Mouse (Mus musculus) gastrocnemius, adult 8-10 months (tissue): ENCODE measurements around the gene Ankrd44. TPM values are rescaled to one million over a fixed set of nuclear protein-coding genes. Genes with fewer than 3 reads are reported as not detected.

Experiments
- DNase-seq, 2 experiments: peaks; one replicate each; pipeline ENCODE4 v3.0.0; 2022; ENCODE audit warnings: low spot score in 2 of 2
- total RNA-seq, 4 experiments: library from RNA; stranded (reverse); gene quantifications; 2 replicates each; pipeline ENCODE4 v1.2.4; 2022

Gene Ankrd44
- total RNA-seq, 4 experiments from 2014 or later, result 4.0 to 6.9 (median 5.7) TPM

GRCm38 (mm10) chr1:54824106-54824808 is 101.9 kb downstream of the Ankrd44 start:
- DNase-seq, result no peak

DNA sequence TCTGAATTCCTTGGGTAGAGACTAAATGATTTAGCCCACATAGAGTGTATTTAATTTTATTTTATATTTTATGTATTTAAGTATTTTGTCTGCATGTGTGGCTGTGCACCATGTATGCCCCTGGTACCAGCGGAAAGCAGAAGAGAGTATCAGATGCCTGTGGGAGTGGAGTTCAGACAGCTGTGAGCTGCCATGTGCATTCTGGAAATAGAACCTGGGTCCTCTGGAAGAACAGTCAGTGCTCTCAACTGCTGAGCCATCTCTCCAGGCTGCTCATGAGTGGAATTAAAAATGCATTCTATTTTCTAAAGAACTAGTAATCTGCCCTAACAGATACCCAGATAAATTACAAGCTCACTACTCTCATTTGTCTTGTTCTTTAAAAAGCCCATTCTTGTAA is 104.4 kb downstream of the Ankrd44 start:
- no peak for DNase-seq

DNA sequence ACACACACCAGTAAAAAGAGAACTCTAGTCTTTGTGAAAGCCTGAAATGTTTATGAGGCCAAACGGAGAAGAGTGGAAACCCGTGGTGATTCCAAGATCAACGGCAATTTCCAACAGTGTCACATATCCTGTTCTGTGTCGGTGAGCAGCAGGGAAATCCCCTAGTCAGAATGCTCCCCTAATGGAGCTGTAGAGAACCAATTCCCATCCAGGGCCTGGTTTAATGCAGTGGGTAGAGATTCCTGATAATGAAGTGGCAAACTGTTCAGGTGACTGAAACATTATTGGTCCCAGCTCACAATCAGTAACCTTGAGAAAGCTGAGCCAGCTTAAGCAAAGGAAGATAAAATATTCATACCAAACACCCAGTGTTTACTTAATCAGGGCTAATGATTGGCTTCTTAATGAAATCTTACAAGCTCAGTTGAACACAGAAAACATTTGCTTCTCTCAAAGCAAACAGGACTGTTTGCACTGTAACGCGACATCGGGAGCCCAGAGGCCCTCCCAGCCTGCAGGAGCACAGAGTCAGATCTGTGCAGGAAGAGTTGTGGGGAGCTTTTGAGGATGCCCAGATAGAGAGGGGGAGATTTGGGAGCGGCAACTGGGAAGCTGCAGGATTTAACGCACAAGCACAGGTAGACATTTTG is 110.9 kb downstream of the Ankrd44 start:
- no peak for DNase-seq

GRCm38 (mm10) chr1:54809811-54810549 is 116.2 kb downstream of the Ankrd44 start:
- no peak for DNase-seq

- DNase-seq, result no peak
Measured at GRCm38 (mm10) chr1:54809098-54809490, 117.1 kb downstream of the Ankrd44 start.

DNA sequence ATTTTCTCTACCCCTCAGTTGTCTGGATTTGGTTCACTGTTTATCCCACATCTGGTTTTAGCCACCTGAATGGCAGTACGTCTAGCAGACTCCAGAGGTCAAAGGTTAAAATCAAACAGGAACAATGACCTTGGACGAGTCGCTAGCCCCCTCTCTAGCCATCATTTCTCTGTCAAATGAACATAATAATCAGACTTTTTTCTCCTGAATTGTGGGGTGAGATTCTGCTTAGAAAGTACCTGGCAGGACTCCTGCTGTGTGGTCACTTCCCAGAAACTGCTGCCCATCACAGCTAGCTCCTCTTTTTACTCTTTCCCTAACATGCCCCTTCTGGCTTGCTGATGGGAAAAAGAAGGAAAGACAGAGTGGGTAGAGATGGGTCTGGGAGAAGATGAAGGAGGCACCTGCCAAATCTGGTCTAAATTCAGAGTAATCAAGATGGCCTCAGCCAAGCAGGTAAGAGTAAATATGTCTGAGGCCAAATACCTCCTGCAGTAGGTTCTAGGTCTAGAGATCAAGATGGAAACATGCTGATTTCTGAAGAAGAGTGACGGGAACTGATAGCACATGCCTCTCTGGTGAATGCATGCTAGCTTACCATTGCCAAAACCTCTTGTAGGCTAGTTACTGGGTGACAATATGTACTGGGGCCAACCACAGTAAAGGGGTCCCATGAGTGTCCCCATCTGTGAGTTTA is 117.6 kb downstream of the Ankrd44 start:
- no peak for DNase-seq

DNA sequence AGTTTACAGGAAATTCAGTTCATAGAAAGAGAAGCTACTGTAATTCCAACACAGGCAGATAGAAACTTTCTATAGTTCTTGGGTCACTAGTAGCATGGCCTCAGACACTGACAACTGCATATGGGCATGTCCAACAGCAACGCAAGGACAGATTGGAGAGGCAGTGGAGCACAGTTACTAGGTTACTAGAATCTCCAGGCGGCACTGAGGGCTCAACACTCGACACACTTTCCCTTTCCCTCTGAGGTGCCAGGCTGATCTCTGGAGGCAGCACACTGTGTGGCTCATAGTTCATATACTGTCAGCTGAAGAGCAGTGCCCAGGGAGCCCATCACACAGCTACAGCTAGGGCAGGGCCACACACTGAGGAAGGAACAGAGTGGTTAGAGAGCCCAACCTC is 118.4 kb downstream of the Ankrd44 start:
- no peak for DNase-seq

DNA sequence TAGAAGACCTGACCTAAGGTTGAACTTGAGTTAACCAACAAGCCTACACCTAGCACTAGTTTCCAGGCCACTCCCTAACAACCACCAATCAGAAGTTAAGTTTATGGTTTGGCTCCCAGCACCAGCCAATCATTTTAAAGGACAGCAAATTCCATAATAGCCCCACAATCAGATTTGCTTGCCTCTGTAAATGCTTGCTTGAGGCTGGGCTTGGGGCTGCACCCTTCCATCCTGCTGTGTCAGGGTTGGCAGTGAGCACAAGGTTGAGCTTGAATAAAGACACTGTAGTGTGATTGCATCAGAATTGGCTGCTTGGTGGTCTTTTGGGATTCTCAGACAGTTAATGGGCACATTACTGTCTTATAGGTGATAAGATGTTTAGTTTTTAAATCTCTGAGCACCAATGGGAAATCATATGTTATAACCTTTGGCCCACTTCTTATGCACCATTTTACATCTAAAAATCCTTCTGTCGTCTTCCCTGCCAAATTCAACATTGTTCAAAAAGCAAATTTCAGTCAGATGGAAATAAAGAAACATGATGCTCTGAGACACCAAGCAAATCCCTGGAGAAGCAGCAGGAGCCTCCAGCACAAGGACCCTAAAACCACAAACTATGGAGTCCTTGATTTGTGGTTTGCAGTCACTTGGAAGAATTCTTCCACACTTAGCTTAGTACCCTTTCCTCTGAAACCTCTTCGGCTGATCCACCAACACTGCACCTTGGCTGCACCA is 119.9 kb downstream of the Ankrd44 start:
- DNase-seq, result no peak

- no peak for DNase-seq
Measured at GRCm38 (mm10) chr1:54804406-54804805, 121.8 kb downstream of the Ankrd44 start.

GRCm38 (mm10) chr1:54802703-54803102 is 123.5 kb downstream of the Ankrd44 start:
- DNase-seq, result no peak

- DNase-seq, result no peak
Measured at GRCm38 (mm10) chr1:54801256-54801655, 124.9 kb downstream of the Ankrd44 start.

DNA sequence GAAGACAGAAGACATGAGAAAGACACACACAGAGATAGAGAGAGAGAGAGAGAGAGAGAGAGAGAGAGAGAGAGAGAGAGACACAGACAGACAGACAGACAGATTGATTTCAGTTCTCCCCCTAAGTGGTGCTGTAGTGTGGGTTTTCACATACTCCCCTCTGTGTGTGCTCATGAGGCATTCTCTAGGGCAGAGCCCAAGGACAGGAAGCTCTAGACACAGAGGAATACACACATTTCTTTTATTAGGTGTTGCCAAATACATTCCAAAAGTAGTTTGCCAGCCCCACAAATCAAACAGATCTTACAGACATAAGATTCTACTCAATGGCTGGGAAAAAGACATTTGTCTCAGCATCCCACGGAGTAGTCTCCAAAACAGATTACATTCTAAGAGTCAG is 126.8 kb downstream of the Ankrd44 start:
- DNase-seq, result no peak

DNA sequence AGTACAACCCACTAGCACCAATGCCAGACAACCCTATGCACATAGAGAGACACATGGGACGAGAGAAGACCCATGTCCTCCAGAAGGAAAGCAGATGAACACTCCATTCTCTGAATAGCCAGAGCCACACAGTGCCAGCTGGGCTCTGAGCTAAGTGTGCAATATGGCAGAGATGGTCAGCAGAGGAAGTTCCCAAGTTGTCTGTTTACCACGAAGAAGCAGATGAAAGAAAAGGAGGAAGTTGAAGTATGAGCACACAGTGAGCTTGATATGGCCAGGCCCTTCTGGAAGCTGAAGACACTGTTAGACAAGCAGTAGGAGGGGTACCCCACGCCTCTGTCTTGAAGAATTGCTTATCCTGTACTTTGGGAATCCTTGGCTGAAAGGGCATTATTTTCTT is 127.8 kb downstream of the Ankrd44 start:
- DNase-seq, result no peak

DNA sequence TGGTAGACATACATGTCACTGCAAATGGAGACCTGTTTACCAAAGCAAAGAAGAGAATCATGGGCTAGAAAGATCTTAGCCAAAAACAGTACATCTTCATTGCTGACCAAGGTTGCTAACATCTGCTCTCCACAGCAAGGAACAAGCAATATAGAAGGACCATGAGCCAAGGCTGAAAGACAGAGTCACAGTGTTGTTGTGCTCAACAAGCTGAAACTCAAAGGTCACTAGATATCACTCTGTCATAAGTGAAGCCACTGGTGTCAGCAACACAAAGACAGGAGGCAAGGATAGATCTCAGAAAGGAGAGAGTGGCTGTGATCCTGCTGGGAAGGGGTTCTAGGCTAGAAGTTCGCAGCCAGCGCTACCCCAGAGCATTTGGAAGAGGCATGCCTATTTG is 131.5 kb downstream of the Ankrd44 start:
- DNase-seq, result no peak

DNA sequence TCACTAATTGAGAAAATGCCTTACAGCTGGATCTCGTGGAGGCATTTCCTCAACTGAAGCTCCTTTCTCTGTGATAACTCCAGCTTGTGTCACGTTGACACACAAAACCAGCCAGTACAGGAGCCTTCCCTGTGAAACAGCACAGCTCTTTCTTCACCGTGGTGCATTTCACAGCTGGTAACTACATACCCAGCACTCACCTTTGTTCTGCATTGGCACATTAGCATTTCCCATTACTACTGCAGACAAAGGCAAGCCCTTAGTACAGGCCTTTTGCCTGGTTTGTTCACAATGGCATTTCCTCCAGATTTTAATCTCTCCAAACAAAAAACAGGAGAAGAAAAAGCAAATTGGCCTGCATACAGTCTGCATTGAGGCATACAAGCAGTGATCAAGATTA is 134.8 kb downstream of the Ankrd44 start:
- DNase-seq, result no peak

GRCm38 (mm10) chr1:54789327-54789960 is 136.7 kb downstream of the Ankrd44 start:
- DNase-seq, result no peak

DNA sequence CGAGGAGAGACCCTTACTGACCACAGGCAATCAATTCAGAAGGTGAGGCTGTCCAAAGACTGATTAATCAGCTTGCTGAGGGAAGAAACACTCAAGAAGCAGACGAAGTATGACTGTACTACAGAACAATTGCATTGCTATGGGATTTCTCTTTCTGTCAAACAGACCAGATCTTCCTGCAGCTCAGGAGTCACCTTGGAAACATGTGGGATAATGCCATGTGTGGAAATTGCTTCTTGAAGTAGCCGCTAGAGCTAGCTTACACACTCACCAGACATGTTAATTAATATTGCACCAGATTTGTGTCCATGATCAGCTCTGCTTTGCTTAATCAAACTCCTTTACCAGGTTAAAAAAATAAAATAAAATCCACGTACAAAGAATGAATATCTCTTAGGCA is 137.8 kb downstream of the Ankrd44 start:
- no peak for DNase-seq

- no peak for DNase-seq
Measured at GRCm38 (mm10) chr1:54778151-54778550, 148.0 kb downstream of the Ankrd44 start.

DNA sequence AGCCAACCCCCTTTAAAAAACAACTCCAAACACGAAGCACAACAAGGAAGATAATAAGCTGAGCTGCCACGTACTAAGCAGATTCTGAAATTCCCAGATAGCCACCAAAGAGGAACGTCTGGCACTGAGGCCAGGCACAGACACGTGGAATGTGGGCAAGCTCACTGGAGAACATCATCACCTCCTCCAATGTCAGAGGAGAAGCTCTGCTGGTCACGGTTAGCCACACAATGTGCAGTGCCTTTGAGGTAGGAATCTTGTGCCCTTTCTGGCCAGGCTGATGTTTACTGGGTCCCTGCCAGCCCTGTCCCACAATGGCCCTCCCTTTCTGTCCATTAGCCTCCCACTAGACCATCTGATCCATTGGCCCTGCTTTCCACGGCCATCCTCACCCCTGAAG is 149.1 kb downstream of the Ankrd44 start:
- no peak for DNase-seq

GRCm38 (mm10) chr1:54776116-54776515 is 150.1 kb downstream of the Ankrd44 start:
- no peak for DNase-seq

DNA sequence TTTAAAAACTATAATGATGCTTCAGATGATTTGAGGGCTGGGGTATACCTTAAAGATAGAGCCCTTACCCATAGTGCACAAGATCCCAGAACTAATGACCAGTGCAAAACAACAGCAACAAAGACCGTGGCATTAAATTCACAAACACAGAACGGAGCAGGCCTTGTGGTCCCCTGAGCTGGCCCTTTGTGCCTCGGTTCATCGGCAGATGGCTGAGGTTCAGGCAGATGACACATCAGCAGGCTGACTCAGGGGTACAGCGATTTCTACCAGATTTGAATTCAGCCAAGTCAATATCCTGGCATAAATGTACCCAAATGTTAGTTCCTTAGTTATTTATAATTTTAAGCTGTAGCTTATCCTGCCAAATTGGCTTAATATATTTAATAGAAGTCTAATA is 153.3 kb downstream of the Ankrd44 start:
- DNase-seq, result no peak
